Mouse (Mus musculus) heart, adult 2 months (tissue): ENCODE results near the gene Slc25a10.

Source experiments
- CTCF ChIP-seq: fragments of 200-600 bp; IDR thresholded peaks from 2 replicates; pipeline ENCODE4 v1.8.1; 2022; ENCODE audit warnings: antibody characterized with exemption, mild to moderate bottlenecking, moderate library complexity
- EP300 ChIP-seq: fragments of 200-500 bp; IDR thresholded peaks from 2 replicates; pipeline ENCODE4 v1.6.1; 2011; ENCODE audit warnings: low read depth, low read length, control low read depth; ENCODE audit not compliant: insufficient read depth
- POLR2A ChIP-seq: fragments of 200-500 bp; IDR thresholded peaks from 2 replicates; pipeline ENCODE4 v1.6.1; 2011; ENCODE audit warnings: mild to moderate bottlenecking, low read depth, low read length, control low read depth; ENCODE audit not compliant: insufficient read depth

- TF ChIP-seq POLR2A (no peak), CTCF (no peak), EP300 (no peak)
These were observed 16.7 kb downstream of the Slc25a10 start for GRCm38 (mm10) chr11:120508290-120508870.
